Mouse (Mus musculus) lung, adult 2 months (tissue): ENCODE results near the gene Ass1. TPM values are rescaled to one million over a fixed set of nuclear protein-coding genes. Genes with fewer than 3 reads are reported as not detected.
A peak's percentile ranks its signal among the peaks of the same experiment; 100 is the strongest.

ENCODE experiments used
- DNase-seq: peaks from one replicate; pipeline ENCODE4 v3.0.0; 2022
- H3K4me1 ChIP-seq: fragments of 200-500 bp; 2 replicates; pipeline ENCODE4 v1.6.1; 2011; ENCODE audit warnings: low read length; ENCODE audit not compliant: control insufficient read depth, insufficient read depth
- H3K4me3 ChIP-seq: fragments of 200-500 bp; replicated peaks from 2 replicates; pipeline ENCODE3; 2011; ENCODE audit warnings: low read depth, mild to moderate bottlenecking, control low read depth, low read length; ENCODE audit errors: extremely low read depth
- CTCF ChIP-seq: fragments of 200-500 bp; IDR thresholded peaks from 2 replicates; pipeline ENCODE4 v1.5.1; 2011; ENCODE audit warnings: mild to moderate bottlenecking, low read length, control low read depth; ENCODE audit not compliant: insufficient read depth
- POLR2A ChIP-seq: fragments of 200-500 bp; IDR thresholded peaks from 2 replicates; pipeline ENCODE4 v1.6.1; 2011; ENCODE audit warnings: low read depth, mild to moderate bottlenecking, control low read depth, low read length, borderline replicate concordance; ENCODE audit errors: extremely low read depth
- WGBS: fragments of 180-500 bp; shearing (Covaris S2); methylation state at CpG from one replicate; pipeline ENCODE4 v1.1.7; 2018; 5-methylcytosine and 5-hydroxymethylcytosine counted together
- polyA plus RNA-seq: library from polyadenylated mRNA; depleted of rRNA; stranded (reverse); fragments of >200 nt; gene quantifications from 2 replicates; pipeline ENCODE4 v1.2.3, GENCODE M21; 2012

The Ass1 gene
- polyA plus RNA-seq, 1 experiment, result 18.2 TPM

DNA sequence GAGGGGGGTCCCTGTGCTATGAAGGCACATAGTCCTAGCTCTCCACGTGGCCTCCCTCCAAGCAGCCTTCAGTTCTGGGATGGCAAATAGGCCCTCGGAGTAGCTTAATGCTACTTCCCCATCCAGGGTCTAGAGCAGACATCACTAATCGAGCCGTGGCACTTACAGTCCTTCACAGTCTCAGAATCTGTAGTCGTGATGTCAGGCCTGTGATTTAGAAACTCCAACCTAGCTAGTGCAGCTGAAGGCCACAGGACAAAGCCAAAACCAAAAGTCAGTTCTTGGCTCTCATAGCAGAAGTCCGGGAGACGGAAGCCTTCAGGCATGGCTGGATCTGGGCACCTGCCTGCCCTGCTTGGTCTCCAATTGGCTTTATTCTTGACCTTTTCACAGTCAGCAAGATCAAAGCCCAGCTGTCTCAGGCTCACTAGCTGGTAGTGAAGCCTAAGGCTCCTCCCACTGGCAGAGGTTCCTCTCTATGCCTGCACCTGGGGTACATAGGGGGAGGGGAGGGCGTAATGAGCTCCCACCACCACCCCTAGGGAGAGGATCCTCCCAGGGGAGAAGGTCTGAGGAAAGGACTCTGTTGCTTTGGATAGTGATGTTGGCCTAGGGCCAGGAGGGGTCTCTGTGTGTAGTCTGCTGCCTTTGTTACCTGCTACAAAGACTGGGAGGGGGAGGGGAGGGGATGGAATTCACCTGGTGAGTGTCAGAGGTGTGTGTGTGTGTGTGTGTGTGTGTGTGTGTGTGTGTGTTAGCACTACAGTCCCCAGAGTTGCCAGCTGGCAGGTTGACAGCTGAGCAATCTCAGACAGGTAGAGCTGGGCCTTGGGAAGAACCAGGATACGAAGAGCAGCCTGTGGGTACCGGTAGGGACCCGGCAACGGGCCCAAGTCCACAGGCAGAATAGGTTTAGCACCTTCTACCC is 7.5 kb downstream of the Ass1 start:
- no peak for DNase-seq
- H3K4me3 ChIP-seq, result no peak overlapping the region
- no peaks in the 10 kb centered on the region for H3K4me1 ChIP-seq
- no peak for TF ChIP-seq CTCF
- no peak for TF ChIP-seq POLR2A
- 78% methylated on average over 12 of the region's 12 CpGs for WGBS

DNA sequence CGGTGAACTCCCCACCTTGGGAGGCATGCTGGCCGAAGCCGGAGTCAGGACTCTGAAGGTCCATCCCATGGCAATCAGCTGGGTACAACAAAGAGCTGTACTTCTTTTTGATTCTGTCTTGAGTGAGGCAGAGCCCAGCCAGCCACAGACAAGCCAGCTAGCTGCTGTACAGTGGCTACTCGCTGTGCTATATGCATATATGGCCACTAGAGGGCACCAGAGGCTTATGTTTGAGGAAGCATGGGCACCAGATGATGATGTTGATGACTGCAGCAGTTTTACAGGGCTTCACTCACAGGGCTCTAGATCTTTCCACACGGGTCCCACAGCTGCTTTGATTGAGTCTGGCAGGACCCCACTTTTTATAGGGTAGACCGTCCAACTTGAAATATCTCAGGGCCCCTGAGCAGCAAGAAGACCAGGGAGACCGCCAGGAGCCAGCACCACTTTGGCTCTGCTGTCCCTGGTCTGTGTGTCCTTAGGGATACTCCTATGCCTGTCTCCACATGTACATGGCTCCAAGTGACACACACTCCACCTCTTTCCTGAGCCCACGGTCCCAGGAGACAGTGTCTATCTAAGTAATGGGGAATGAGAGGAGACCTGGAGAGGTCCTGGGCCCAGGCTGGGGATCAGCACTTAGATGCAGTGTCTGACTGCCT is 13.0 kb downstream of the Ass1 start:
- TF ChIP-seq CTCF, result peak; percentile 78
- no peak for TF ChIP-seq POLR2A
- DNase-seq, result peak; percentile 75
- H3K4me3 ChIP-seq, result no peak overlapping the region
- 34% methylated on average over 8 of the region's 8 CpGs for WGBS
- no peaks in the 10 kb centered on the region for H3K4me1 ChIP-seq

DNA sequence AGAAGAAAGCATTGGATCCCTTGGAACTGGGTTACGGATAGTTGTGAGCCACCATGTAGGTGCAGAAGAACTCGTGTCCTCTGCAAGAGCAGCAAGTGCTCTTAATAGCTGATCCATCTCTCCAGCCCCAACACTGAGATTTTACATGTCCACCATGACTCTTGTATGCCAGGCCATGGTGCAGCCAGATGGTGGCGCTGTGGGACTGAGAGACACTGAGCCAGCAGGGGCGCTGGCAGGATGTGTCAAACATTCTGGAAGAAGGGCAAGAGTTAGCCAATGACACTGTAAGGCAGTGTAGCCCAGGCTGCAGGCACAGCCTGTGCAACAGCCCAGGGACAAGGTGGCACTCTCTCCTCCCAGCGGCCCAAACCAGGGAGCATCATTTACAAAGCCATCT is 14.2 kb downstream of the Ass1 start:
- peak; percentile 55 for DNase-seq
- TF ChIP-seq POLR2A, result no peak
- peak; percentile 76 for TF ChIP-seq CTCF
- Histone ChIP-seq H3K4me3 (no peak overlapping the region), H3K4me1 (no peaks in the 10 kb centered on the region)
- WGBS, result 48% methylated on average over 5 of the region's 5 CpGs

DNA sequence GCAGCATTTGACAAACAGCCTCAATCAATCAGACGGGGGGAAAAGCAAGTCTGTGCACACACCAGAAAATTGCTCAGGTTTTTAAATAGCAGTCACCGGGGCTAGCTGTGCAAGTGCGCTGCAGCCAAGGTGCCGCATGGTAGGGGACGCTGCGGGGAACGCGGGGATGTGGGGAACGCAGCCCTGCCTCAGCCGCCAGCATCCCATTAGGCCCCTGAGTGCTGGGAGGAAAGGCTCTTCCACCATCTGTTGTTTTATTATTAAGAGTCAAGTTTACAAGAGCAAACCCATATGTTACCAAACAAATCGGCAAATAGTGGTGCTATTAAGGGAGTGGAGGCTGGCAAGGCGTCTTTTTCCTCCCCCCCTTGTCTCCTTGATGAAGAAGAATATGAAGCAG is 19.2 kb downstream of the Ass1 start:
- Histone ChIP-seq H3K4me1 (no peaks in the 10 kb centered on the region), H3K4me3 (no peak overlapping the region)
- TF ChIP-seq CTCF (no peak), POLR2A (no peak)
- DNase-seq, result no peak
- WGBS, result 71% methylated on average over 12 of the region's 12 CpGs

DNA sequence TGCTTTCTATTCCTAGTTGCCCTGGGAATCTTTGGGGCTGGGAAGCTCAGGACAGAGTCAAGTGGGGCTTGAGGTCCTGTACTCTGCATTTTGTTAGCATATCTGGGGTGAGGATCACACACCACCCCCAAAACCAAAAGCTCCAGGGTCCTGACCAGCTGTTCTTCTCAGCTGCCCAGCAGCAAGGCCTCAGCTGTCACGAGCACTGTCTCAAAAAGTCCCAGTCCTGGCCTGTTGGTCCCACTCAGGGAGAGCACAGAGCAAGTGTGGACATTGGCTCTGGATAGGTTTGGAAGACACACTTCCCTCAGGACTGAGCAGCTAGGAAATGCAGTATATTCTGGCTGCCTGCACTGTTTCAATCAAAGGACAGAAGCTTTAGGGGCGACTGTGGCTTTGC is 20.5 kb downstream of the Ass1 start:
- WGBS, result 82% methylated on average over 2 of the region's 2 CpGs
- DNase-seq, result no peak
- TF ChIP-seq CTCF (no peak), POLR2A (no peak)
- Histone ChIP-seq H3K4me3 (no peak overlapping the region), H3K4me1 (no peaks in the 10 kb centered on the region)

DNA sequence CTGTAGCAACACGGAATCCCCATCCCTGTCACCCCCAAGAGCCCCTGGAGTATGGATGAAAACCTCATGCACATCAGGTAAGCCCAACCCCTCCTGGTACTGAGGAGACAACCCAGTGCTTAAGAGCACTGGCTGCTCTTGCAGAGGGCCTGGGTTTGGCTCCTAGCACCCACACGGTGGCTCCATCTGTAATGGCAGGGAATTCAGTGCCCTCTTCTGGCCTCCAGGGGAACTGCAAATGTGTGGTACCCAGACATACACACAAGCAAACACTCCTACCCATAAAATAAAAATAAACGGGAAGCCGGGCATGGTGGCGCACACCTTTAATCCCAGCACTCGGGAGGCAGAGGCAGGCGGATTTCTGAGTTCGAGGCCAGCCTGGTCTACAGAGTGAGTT is 22.3 kb downstream of the Ass1 start:
- Histone ChIP-seq H3K4me3 (no peak overlapping the region), H3K4me1 (no peaks in the 10 kb centered on the region)
- TF ChIP-seq POLR2A (no peak), CTCF (0 out of 2 replicates have a peak, but pooled peaks have one; percentile 9)
- DNase-seq, result no peak
- 92% methylated on average over 8 of the region's 8 CpGs for WGBS

DNA sequence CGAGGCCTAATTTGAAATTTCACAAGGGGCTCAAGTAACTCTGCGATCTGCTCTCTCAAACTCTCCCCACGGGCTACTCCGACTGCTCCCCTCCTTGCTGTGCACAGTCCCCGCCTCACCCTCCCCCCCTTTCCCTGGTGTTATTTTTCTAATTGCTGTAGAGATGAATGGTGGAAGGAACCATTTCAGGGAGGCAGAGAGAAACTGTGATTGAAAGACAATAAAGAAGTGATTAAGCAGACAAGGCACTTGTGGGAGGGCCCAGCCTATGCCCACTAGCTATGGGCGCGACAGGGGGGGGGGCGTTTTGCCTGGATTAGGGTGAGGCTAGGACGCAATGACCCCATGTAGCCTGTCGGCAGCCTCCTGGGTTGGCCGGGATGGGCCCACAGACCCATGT is 23.2 kb downstream of the Ass1 start:
- TF ChIP-seq POLR2A (no peak), CTCF (no peak)
- 85% methylated on average over 11 of the region's 11 CpGs for WGBS
- H3K4me3 ChIP-seq, result no peak overlapping the region
- no peaks in the 10 kb centered on the region for H3K4me1 ChIP-seq
- no peak for DNase-seq

DNA sequence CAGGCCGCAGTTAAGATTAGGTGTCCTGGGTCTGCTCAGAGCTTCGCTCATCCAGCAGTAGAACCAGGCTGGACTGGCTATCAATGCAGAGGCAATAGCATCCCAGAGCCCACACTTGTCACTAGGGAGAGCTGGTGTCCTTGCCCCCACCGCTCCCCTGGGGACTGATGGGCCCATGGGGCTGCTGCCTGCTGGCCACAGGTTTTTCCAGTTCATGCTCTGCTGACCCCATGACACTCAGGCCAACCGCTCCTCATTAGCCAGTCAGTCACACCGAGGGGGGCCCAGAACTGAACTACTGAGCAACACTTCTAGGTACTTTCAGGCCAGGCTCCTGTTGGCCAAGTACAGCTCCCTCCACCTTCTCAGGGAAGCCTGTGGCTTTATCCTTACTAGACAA is 24.3 kb downstream of the Ass1 start:
- TF ChIP-seq CTCF, result no peak
- TF ChIP-seq POLR2A, result no peak
- 77% methylated on average over 5 of the region's 5 CpGs for WGBS
- Histone ChIP-seq H3K4me1 (no peaks in the 10 kb centered on the region), H3K4me3 (no peak overlapping the region)
- DNase-seq, result no peak

DNA sequence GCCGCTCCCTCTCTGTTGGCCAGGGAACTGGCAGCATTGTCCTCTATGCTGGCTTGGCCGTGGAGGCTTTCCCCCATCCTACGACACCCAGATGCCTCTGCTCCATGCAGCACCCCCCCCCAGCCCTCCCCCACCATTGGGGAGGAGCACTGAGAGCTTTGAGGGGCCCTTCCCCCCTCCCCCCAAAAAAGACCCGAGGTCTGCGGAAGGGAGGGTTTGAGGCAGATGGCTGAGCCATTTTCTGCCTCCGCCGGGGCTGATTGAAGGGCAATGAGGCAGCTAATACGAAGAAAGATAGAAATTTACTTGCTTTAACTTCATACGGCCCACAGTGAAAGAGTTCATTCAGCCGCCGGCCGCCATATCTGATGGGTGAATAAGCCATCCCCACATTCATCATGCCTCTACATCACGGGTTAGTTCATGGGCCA is 25.1 kb downstream of the Ass1 start:
- H3K4me3 ChIP-seq, result no peak overlapping the region
- no peaks in the 10 kb centered on the region for H3K4me1 ChIP-seq
- WGBS, result 74% methylated on average over 13 of the region's 13 CpGs
- TF ChIP-seq CTCF (no peak), POLR2A (no peak)
- no peak for DNase-seq
